Mouse (Mus musculus) cerebellum, postnatal 25 days (tissue): ENCODE data around the gene Ppp5c.
A peak's percentile ranks its signal among the peaks of the same experiment; 100 is the strongest.

Source experiments
- DNase-seq, 2 experiments: peaks; one replicate each; pipeline ENCODE4 v3.0.0; 2021; ENCODE audit warnings: mixed read lengths in 2 of 2

Gene Ppp5c

GRCm38 (mm10) chr7:17050933-17051594 lies 23.3 kb upstream of the Ppp5c start:
- peak; percentile 85 to 90 for DNase-seq

GRCm38 (mm10) chr7:17050491-17050890 lies 22.8 kb upstream of the Ppp5c start:
- DNase-seq: no peak

- no peak for DNase-seq
Measured at GRCm38 (mm10) chr7:17048431-17049190, 20.9 kb upstream of the Ppp5c start.

GRCm38 (mm10) chr7:17047041-17047682 lies 19.4 kb upstream of the Ppp5c start:
- DNase-seq: no peak

GRCm38 (mm10) chr7:17045743-17046142 lies 18.0 kb upstream of the Ppp5c start:
- no peak for DNase-seq

GRCm38 (mm10) chr7:17039373-17039772 lies 11.6 kb upstream of the Ppp5c start:
- DNase-seq: no peak

GRCm38 (mm10) chr7:17038018-17038695 lies 10.4 kb upstream of the Ppp5c start:
- no peak for DNase-seq

GRCm38 (mm10) chr7:17030239-17030638 lies 2.5 kb upstream of the Ppp5c start:
- DNase-seq: no peak

- peak in 1 of 2 experiments; percentile 5 for DNase-seq
Measured at GRCm38 (mm10) chr7:17028923-17029322, 1.2 kb upstream of the Ppp5c start.

GRCm38 (mm10) chr7:17026710-17027587 lies 775 bp downstream of the Ppp5c start:
- peak; percentile 32 to 82 for DNase-seq

GRCm38 (mm10) chr7:17025896-17026622 lies 1.7 kb downstream of the Ppp5c start:
- peak in 1 of 2 experiments; percentile 46 for DNase-seq

GRCm38 (mm10) chr7:17025505-17025894 lies 2.2 kb downstream of the Ppp5c start:
- peak; percentile 50 to 59 for DNase-seq

- peak; percentile 45 to 57 for DNase-seq
Measured at GRCm38 (mm10) chr7:17024814-17025504, 2.8 kb downstream of the Ppp5c start.

GRCm38 (mm10) chr7:17024141-17024540 lies 3.6 kb downstream of the Ppp5c start:
- peak; percentile 54 to 77 for DNase-seq

- no peak for DNase-seq
Measured at GRCm38 (mm10) chr7:17023701-17024100, 4.0 kb downstream of the Ppp5c start.

- peak; percentile 68 to 71 for DNase-seq
Measured at GRCm38 (mm10) chr7:17022176-17022575, 5.5 kb downstream of the Ppp5c start.

GRCm38 (mm10) chr7:17019426-17020166 lies 8.1 kb downstream of the Ppp5c start:
- DNase-seq: peak; percentile 38 to 41

GRCm38 (mm10) chr7:17017921-17018320 lies 9.8 kb downstream of the Ppp5c start:
- no peak for DNase-seq

- peak; percentile 98 to 99 for DNase-seq
Measured at GRCm38 (mm10) chr7:17017036-17017435, 10.7 kb downstream of the Ppp5c start.

GRCm38 (mm10) chr7:17015381-17015780 lies 12.3 kb downstream of the Ppp5c start:
- DNase-seq: peak; percentile 59 to 70
